Mouse (Mus musculus): Measurements from ENCODE around the gene Mettl13. TPM values are rescaled to one million over a fixed set of nuclear protein-coding genes. Genes with fewer than 3 reads are reported as not detected.

Mettl13 gene
- total RNA-seq (2023) = 1 to 10 TPM; 4.9 to 6.1 TPM

DNA sequence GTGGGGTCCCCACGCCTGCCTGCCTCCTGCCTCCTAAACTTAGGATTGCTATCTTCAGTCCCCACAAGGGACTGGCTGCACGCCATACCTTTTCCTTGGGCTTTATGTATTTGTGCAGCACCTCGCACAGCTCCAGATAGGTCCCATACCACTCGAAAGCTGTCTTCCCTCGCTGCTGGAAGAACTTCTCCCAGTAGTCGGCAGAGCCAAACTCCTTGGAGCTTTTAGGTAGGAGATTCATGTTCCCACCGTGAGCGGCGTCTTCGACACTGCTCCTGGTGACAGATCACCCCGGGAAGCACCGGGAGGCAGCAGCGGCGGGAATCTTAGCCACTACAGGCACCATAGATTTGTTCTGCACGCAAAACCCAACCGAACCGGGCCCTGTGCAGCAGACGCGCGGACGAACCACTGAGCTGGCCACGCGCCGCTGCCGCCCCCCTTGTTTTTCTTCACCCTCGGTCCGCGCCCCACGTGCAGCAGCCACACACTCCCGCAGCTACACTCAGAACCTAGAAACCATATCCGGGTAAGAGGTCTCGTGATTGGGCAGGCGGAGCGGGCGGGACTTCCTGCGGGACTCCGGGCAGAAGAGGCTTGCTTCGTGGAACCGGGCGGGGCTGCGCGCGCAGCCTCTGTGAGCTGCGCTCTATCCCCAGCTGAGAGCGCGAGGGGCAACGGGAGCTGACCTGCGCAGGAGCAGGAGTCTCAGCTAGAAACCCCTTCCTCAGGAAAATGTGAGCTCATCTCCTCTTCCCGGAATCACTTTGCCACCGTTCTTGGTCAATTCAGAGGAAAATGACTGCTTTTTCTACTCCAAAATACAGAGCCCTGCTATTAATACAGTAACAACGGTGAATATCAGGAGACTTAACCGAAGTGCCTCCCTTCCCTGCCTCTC lies at the start of gene Mettl13:
Mettl13 (minus strand) TSS at position 536 of the 901 bp plus-strand sequence.

DNA sequence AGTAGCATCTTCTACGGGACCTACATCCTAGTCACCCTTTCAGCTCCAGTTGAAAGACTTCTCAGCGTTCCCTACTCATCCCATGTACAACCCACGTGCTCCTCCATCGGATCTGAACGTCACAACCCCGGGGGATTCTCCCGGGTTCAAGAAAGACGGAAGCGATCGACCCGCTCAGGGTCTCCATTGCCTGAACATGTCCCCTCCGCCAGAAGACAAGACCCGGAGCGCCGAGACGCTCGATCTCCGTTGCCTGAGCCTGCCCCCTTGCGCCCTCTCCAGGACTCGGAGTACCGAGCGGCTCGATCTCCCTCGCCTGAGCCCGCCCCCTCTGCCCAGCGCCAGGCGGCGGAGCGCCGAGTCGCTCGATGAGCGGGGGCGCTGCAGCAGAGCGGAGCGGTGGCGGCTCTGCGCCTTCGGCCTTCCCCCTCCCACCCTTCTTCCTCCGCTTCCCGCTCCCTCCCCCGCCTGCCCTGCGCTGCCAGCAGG lies 22.0 kb upstream of the Mettl13 start, which contains the start of gene Vamp4:
Vamp4 (plus strand) TSS at position 256 of the 489 bp plus-strand sequence.

Other genes starting within 250 kb of the Mettl13 start
- not detected for gene Dnm3, start 70.5 kb downstream of the Mettl13 start, total RNA-seq (2023)
- 10 to 100 TPM; 72.2 to 77.8 TPM for gene Vamp4, start 22.0 kb upstream of the Mettl13 start, total RNA-seq (2023)
- not detected for gene Myoc, start 90.6 kb upstream of the Mettl13 start, total RNA-seq (2023)
- not detected for gene Myocos, start 109.7 kb upstream of the Mettl13 start, total RNA-seq (2023)
- gene Prrc2c, start 192.0 kb upstream of the Mettl13 start, total RNA-seq (2023) = 100 to 1,000 TPM; 155 to 173 TPM

All from neutrophil, adult 59 days (primary cell).